Mouse (Mus musculus) C2C12 (cell line): Measurements from ENCODE around the gene Cald1.

Experiments
- CTCF ChIP-seq: IDR thresholded peaks from one replicate; pipeline ENCODE4 v1.5.1; 2011; ENCODE audit not compliant: control insufficient read depth, insufficient read depth, insufficient read length
- MYOG ChIP-seq: IDR thresholded peaks from one replicate; pipeline ENCODE4 v1.6.1; 2011; ENCODE audit not compliant: control insufficient read depth, insufficient read length; ENCODE audit errors: extremely low read depth
- USF1 ChIP-seq: IDR thresholded peaks from one replicate; pipeline ENCODE4 v1.6.1; 2011; ENCODE audit warnings: low read depth, mild to moderate bottlenecking, control low read depth, moderate library complexity

DNA sequence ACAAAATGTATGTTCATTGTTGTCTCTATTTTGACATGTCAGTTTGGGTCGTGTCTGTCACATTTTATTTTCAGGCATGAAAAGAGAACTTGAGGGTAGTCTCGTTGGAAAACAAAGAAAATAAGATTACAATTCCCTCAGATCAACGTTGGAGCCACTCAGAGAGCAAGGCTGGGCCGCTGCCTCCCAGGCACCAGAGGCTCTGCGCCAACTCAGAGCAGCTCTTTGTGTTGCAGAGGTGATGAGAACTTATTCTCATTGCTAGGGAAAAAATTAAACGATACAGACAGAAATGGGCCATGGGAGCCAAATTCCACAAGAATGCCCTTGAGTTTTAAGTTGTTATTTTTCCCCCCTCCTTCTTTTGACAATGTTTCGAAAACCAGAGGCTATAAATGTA is 25.0 kb downstream of the Cald1 start:
- TF ChIP-seq CTCF, result no peak
- TF ChIP-seq USF1, result no peak
- TF ChIP-seq MYOG, result no peak
